Comparison of ENCODE assay signal across 15 mouse cellular contexts in the genomic region with DNA sequence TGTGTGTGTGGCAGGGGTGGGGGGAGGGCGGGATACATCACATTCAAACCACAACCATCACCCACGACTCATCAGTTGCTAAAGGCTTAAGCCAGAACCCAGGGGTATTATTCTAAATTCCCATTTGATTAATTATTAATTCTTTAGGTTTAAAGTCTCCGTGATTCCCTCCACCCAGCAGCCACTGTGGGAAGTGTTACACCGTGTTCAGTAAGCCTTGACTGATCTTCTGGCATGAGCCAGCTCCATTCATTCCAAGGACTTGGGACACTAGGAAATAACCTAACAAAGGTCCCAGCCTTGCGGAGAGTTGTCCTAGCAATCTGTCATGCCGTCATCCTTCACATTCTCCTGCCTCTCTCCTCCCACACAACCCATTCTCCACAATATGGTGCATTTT.
"Had no signal": no experiment of that assay in that cellular context is flagged by ENCODE, and none has a peak within 500 bp of the region (broad histone marks: within the 10 kb centered on the region; RNA-seq: fewer than 3 reads in every experiment).

No protein-coding gene starts in this region.

- H3K27ac ChIP-seq: neural tube, embryonic 15.5 days; stomach, embryonic 15.5 days; stomach, postnatal 0 days had no signal

- H3K9ac ChIP-seq: neural tube, embryonic 15.5 days; stomach, embryonic 15.5 days had no signal

- H3K4me1 ChIP-seq: stomach, embryonic 15.5 days had no signal

- H3K4me2 ChIP-seq: neural tube, embryonic 15.5 days; stomach, embryonic 15.5 days had no signal

- H3K27me3 ChIP-seq: neural tube, embryonic 15.5 days; stomach, embryonic 15.5 days had no signal

- DNase-seq: retina, postnatal 1 day; right cerebral cortex, adult 18-20 months; right cerebral cortex, postnatal 14 days; right cerebral cortex, postnatal 25 days; right cerebral cortex, postnatal 4 days; spleen, adult 18-20 months; thymus, adult 18-20 months; thymus, adult 2 months; thymus, postnatal 14 days; thymus, postnatal 25 days; thymus, postnatal 36 days; thymus, postnatal 4 days had no signal

- H3K36me3 ChIP-seq: neural tube, embryonic 15.5 days; stomach, embryonic 15.5 days had no signal

- H3K4me3 ChIP-seq: neural tube, embryonic 15.5 days; stomach, embryonic 15.5 days had no signal

- H3K9me3 ChIP-seq: neural tube, embryonic 15.5 days; stomach, embryonic 15.5 days had no signal
